Mouse (Mus musculus) lung, postnatal 36 days (tissue): ENCODE results near the gene Chchd4.

Experiments
- DNase-seq: peaks from one replicate; pipeline ENCODE4 v3.0.0; 2022; ENCODE audit warnings: mixed read lengths

The Chchd4 gene

DNA sequence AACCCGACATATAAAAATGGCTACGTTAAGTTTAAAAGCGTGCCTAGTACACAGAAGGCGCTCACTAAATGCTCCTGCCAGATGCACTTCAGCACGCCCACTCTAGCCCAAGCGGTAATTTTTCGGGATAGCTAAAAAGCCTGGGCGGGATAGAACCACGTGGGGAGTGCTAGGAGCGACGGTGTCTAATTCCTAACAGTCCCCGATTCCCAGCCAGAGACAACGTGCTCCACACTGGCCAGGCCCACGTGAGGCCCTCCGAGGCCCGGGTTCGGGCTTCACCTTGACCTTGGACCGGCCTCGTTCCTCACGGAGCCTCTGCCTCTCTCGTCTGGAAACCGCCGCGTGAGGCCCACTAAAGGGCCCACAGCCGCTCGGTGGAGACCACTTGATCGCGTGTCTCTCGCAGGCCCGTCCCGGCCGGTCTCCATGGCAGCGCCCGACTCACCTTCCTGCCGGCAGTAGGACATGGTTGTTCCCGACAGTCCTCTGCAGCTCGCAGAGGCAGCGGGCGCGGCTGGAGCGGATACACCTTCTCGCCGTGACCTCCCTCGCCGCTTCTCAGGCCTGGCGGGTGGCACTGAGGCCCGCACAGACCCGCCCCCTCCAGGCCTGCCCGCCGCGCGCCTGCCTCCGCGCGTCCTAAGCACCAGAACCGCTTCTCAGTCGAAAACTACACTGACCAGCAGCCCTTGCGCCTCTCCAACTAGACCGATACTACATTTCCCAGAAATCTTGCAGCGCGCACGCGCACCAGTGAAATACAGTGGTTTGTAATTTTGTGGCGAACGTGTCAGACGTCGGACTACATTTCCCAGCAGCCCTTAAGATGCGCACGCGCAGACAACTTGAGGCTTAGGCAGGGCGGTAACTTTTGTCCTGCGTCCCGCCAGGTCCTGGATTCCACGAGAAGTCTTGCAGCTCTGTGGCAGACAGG lies at the start of gene Chchd4, which contains the start of gene Tmem43:
Chchd4 (minus strand) TSS at position 679 of the 937 bp plus-strand sequence.
Tmem43 (plus strand) TSS at position 836 of the 937 bp plus-strand sequence.
- DNase-seq: peak; percentile 100

DNA sequence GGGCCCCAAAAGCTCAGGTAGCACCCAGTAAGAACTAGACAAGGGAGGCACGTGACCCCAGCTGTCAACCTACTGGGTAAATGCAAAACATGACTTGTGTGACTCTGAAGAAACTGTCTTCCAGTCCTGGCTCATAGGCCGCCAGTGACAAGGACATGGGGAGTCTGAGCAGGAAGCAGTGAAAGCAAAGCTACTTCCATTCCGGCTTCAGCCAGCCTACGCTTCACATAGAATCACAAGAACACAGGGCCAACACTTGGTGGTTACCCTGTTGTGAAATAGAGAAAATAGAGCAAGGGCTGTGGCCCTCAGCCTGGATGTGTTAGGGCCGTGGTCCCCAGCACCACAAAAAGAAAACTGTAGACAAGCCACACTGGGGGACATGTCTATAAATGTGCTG lies 49.5 kb upstream of the Chchd4 start:
- DNase-seq: no peak

DNA sequence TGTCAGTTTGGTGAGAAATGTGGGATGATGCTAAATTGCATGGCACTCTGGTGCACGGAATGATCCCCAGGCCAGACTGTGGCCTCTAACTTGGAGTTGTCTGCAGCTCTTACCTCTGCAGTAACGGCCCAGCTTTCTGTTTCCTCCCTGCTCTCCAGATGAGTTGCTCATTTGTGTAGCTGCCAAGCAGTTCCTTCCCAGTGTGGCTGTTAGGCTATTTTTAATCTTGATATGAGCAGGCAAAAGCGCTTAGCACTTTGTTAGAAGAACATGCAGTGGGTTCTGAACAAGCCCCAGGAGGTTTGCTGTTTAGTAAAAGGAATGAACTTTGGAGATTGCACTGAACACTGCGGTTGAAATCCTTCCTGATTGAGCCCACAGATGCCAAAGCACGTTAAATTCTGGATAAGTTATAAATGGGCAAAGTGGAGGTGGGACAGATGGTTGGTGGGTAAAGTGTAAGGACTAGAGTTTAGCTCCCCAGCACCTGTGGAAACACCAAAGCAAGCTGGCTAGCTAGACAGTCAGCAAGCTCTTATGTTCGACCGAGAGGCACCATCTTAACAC lies 45.2 kb upstream of the Chchd4 start:
- DNase-seq: no peak

DNA sequence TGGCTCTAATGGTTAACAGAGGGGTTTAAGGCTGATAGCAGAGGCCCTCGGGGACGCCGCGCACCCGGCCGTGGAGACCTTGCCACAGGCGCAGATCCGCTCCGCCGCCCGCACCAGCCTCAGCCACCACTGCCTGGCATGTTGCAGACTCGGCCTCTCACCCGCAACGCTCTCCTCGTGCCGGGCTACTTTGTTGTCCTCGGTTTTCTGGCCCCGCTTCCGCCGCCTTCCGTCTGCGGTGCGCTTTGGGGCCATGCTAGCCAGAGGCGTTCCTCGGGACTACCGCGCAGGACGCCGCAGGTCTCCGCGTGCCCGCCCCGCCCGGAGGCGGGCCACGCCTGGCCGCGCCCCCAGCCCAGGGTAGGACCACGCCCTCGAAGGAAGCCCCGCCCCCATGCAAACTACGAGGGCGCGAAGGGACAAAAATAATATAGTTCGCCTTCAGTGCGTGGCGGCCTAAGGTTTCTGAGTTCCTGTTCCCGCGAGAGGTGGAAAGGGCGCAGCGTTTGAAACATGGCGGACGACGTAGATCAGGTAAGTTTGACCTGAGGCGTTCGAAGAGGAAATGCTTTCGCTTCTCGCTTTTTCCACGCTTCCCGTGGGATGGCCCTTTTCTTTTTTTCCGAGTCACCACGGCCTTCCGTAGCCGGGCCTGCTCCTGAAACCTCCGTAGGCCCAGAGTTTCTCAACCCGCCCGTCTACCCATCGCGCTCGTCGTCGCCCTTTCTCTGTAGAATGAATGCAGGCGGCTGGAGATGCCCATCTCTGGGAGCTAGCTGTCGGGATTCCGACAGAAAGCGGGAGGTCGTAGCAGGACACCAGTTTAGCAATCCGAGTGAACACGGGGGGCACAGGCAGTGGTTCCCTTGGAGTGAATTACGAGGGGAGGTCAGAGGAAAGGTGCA lies 42.5 kb upstream of the Chchd4 start, which contains the start of the genes Xpc and Lsm3:
Xpc (minus strand) TSS at position 344 of the 905 bp plus-strand sequence.
Lsm3 (plus strand) TSS at position 384 of the 905 bp plus-strand sequence.
- DNase-seq: peak; percentile 98

DNA sequence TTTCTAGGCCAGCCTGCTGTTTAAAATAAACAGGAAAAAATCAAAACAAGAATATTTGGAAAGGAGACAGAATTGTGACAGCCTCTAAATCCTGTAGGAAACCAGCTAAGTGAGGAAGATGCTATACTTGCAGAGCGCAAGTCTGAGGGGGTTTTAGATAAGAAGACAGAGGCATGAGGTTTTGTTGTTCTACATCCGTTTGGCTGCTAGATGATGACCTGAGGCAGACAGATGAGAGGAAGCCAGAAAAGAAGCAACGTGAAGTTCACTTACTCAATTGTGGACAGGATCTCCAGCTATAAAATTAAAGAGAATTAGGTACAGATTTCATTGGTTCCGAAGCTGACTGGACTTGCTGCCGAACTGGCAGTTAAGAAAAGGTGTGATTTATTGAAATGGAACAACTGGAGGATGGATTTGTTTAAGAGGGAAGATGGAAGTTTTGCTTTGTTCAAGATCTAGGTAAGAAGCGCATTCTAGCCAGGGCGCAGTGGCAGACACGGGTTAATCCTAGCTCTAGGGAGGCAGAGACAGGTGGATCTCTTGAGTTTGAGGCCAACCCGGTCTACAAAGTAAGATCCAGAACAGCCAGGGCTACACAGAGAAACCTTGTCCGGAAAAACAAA lies 41.5 kb upstream of the Chchd4 start:
- peak; percentile 6 for DNase-seq

DNA sequence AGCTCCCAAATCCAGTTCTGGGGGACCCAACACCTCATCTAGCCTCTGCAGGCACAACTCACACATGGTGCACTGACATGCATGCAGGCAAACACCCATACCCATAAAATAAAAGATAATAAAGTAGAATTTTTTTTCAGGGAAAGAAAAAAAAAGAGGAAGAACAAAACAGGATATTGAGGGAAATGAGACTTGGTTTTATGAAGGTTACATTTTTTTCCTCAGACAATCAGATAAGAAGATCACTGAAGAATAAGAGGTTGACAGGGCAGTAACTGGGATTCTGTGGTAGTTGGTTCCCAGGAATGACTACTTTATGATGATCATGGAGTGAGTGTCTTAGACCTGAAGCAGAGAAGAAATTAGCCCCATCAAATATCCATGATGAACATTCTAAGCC lies 40.8 kb upstream of the Chchd4 start:
- no peak for DNase-seq

DNA sequence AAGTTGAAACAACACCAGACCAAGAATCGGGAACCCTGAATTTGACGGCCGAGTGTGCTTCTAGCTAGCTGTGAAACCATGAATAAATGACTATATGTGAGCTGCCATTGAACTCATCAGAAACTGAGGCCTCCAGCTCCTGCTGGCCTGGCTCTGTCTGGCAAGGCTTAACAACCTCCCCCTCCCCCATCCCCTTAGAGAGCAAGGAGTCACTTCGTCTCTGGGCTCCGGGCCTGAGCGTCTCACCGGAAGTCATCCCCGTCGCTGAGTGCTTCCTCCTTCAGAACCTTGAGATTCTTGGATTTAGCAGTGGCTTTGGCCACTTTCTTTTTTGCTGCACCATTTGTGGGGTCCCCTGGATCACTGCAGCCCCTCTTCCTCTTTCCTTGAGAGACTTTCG lies 36.9 kb upstream of the Chchd4 start:
- no peak for DNase-seq

DNA sequence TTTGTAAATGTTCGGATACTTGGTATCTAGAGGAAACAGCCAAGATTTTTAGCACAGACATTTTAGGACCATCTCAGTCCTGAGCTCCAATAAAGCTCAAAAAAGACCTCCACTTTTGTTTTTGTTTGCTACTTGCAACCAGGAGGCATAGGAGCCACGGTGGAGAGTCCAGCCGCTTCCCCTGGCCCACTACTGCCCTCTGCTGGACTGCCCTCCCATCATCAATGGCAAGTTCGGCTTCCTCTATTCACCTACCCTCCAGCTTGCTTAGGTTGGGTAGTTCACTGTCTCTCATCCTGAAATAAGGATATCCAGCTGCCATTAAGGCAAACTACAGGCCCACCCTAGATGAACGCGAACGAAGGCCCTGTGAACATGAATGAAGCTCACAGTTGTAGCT lies 36.0 kb upstream of the Chchd4 start:
- peak; percentile 77 for DNase-seq

DNA sequence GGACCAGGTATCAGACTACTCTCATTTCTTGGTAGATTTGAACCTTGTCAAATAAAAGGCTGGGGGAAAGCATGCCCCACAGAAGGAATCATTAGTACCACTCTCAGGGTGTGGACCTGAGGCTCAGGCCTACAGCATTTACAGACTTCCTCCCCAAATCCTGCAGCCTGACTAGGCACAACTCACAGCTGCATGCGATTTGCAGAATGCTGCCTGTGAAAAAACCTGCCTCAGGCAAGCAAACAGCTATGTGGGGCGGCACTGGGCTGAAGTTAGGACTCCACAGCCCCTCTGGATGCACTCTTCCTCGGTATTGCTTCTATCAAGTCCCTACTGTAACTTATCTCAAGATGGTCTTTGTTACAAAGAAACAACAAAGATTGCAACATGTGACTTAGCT lies 34.7 kb upstream of the Chchd4 start:
- no peak for DNase-seq

DNA sequence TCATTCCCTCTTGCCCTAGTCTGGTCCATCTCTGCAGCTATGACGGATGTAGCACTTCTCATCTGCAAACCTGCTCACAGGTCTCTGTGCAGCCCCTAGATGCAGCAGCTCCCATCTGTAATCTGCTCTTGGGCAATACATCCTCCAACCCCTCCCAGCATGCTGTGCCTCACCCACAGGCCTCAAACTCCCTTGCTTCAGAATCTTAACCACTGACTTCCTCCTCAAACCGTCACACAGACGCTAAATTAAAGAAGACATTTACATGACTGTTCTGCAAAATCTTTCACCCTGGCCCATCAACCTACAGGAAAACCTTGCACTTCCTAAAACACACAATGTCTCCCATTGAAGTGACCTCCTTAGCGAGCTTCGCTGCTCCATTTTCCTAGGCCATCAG lies 32.7 kb upstream of the Chchd4 start:
- DNase-seq: peak; percentile 34

DNA sequence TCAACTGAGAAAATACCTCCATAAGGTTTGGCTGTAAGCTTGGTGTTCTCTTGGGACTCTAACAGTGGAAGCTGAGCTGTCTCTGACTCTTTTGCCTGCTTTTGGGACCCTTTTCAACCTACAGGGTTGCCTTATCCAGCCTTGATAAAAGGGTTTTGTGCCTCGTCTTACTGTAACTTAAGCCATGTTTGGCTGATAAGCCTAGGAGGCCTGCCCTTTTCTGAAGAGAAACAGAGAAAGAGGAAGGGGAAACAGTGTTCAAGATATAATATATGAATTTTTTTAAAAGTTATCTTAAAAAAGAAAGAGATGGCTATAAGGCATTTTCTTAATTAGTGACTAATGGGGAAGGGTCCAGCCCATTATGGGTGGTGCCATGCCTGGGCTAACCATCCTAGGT lies 30.0 kb upstream of the Chchd4 start:
- DNase-seq: no peak

DNA sequence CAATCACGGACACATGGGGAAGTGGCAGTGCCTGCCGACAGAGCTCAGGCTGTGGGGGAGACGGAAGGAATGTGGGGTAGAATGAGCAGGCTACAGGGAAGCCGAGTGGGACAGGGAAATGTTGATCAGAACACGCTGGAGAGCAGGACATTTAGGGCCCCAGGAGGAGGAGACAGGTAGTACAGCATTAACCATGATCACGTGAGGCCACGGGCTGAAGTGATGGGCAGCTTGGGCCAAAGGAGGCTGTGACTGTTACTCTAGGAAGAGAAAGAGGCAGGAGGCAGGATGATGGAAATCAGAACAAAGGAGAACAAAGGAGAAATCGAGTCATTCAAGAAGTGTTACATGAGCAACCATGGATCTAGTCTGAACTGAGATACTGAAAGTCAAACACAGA lies 21.2 kb upstream of the Chchd4 start:
- no peak for DNase-seq

DNA sequence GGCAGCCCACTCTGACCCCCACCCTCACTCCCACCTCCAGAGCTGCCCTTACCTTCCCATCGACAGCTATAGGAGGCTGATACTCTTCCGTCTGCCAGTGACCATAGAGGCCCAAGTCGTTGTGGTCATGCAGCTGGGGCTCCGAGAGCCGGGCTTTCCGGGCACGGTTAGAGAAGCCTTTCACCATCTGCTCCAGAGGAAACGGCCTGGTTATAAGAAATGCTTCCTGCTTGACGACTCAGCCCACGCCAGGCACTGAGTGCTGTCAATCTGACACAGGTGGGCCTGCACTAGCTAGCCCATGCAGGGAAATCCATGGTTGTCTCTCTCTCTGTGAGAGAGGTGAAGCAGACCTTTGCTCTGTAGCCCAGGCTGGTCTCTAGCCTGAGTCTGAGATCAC lies 19.7 kb upstream of the Chchd4 start:
- no peak for DNase-seq

DNA sequence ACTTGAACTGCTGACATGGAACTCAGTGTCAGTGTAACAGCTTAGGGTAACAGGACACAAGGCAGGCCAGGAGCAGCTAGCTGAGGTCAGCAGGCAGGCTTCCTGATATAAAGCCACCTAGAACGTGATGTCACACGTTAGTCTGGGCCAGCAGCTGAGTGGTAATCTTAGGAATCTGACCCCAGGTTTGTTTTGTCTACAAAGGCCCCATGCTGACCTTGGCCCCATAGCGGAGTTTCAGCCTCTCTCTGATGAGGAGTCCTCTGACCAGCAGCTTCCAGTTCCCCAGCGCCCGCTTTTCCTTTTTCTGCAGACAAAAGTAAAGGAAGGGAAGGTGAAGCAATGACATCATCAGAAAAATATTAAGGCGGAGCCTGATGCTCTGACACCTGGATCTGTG lies 17.7 kb upstream of the Chchd4 start:
- no peak for DNase-seq

DNA sequence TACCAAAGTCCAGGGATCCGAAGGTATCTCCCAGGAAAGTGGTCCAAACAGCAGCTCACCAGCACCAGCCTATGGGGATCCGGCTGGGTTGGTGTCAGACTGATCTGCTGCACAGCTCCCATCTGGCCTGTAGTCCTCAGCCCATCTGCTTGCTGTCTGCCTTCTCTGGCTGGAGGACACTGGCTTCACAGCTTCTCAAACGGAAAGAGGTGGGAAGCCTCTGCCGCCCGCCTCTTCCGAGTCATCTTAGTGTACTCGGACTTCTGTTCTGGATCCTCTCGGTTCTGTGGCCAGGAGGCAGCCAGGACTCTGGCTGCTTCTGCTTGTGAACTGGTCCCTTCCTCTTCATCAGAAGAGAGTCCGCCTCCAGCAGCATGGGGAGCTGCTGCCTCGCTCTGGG lies 16.5 kb upstream of the Chchd4 start:
- no peak for DNase-seq

DNA sequence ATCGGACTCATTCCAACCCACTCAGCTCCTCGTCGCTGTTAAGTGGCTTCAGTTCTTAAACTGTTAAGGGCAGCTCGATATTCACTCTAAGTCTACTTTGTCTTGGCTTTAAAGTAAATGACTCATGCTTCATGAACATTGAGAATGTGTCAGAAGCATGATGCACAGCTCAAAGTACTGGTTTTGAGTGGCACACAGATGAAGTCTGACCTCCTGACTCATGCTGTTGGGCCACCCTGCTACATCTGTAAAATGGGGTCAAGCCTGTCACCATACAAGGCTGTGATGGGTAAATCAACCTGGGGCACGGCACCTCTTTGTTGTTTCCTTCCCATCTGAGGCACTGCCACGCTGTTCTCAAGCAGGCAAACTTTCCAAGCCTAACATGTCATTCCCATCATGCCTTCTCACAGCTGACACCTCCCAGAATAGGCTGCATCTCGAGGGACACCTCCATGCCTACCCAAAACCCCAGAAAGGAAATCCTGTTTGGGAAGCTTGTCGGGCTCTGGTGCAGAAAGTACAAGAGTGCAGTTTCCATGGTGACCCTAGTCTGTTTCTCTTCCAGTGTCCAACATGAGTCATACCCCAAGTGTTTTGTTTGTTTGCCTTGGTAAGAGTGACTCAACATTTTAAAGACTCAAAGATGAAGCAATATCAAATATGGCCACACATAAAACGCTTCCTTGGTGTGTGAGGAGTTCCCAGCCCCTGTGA lies 15.3 kb upstream of the Chchd4 start:
- DNase-seq: peak; percentile 90

DNA sequence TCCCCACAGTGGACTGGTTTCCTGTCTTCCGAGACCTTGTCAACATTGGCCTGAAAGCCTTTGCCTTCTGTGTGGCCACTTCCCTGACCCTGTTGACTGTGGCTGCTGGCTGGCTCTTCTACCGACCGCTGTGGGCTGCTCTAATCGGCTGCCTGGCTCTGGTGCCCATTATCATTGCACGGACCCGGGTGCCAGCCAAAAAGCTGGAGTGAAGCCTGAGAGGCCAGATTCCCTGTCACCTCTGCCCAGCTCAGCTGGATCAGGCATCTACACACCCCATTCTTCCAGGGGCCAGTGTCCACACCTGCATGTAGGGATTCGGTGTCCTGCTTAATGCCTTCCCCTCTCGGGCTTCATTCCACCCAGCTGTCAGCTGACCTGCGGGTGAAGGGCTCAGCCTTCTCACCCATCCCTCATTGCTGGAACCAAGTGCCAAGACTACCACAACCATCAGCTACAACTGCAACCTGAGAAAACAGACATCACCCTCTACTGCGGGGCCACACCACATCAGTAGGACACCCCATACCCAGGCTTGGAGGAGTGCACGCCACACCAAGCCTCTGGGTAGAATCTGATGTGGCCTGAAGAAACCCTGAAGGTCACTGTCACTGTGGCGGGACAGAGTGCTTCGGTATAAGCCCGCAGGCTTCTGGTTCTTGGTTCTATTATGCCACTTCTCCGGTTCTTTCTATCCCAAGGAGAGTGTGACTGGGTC lies 13.5 kb upstream of the Chchd4 start:
- DNase-seq: no peak

DNA sequence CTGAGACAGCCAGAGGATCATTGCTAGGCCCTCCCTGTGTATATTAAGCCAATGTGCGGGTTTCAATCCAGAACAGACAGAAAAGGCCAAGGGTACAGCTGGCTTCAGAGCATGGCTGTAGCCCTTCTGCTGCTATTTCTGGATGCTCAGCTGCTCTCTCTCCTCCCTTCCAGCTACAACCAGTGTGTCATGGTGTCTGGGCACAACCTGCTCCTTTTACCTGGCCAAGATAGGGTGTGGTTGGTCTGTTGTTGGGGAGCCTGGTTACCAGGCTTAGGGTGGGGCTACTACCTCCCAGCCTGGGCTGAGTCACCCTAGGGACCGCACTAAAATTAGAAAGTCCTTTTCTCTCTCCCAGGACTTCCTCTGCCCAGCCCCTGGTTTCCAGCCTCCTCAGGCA lies 10.0 kb upstream of the Chchd4 start:
- peak; percentile 26 for DNase-seq

DNA sequence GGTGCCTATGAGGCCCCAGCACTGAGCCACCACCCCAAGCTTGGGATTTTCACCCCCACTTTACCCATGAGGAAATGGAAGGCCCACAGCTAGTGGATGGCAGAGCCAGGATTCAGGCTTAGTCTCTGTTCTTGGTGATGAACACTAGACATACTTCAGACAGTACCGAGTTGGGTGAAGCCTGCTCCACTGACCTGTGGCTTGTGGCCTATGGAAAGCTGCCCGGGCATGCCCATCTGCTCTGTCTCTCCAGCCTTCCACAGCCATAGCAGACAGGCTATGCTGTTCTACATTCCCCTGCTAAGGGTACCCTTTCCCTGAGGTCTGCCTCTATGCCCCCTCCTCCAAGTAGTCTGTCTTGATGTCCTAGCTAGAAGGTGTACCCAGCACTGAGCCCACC lies 3.2 kb upstream of the Chchd4 start:
- no peak for DNase-seq

DNA sequence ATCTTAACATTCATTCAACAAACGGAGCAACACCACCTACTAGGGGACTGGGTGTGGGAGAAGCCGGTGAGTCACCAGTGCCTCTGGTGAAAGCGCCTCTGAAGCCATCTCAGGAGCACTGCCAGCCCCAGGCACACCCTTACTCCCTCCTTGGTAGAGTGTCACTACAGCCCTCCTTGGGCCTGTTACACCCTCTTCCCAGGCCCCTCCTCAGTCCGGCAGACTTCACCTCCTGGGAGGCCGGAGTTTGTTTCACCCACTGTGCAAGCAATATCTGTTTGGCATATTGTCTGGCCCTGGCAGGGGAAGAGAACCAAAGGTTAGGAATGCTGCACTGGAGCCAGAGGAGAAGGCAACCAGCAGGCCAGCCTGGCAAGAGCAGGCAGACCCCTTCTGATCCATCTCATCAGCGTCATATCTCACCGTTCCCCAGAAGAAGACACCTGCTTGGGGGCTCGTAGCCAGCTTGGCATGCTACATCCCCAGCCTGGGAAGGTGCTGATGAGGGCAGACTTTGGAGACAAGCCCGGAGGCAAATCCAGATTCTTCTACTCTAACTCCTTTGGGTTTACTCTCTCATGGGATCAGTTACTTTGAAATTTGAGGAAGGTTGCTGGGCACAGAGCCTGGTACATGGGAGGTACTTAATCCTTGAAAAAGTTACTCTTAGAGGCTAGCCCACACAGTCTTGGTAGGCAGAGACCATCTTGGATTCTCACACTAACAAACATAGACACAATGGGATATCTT lies 1.3 kb upstream of the Chchd4 start:
- peak; percentile 38 for DNase-seq
